Mouse (Mus musculus) small intestine, adult 2 months (tissue): ENCODE data around the gene Epb41l2.

Experiments
- CTCF ChIP-seq: fragments of 200-500 bp; IDR thresholded peaks from 2 replicates; pipeline ENCODE4 v1.5.1; 2012; ENCODE audit warnings: low read depth, mild to moderate bottlenecking, control low read depth, inconsistent platforms, low read length, moderate library complexity, mixed read lengths; ENCODE audit not compliant: insufficient replicate concordance, insufficient read length; ENCODE audit errors: extremely low read depth
- POLR2A ChIP-seq: fragments of 200-500 bp; IDR thresholded peaks from 2 replicates; pipeline ENCODE4 v1.6.1; 2012; ENCODE audit warnings: low read depth, mild to moderate bottlenecking, control low read depth, inconsistent platforms, low read length, moderate library complexity

DNA sequence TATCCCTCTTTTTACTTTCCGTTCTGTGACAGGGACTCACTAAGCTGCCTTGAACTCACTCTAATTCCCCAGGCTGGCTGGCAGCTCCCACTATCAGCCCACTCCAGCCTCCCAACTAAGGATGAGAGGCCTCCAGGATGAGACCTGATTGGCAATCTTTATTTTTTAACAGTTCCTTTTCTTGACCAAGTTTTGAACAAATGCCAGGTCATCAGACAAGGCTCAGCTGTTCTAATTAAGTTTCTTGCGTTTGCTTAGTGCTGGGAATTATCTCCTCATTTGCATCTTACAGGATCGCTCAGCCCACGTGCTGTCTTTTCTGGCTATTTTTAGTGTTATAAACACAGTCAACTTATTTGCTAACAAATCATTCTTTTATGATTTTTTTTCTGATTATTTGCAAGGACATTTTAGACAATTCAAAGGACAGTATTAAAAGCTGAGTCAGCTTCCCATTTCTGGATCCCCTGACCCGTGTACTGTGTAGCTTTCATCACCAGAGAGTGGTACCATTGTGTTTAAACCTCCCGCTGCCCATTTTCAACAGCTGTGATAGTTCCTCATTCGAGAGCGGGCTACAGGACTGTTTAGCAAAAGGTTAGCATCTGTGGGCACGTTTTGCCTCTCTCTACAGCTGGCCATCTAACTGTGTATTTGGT, 47.9 kb upstream of the Epb41l2 start:
- TF ChIP-seq CTCF (no peak), POLR2A (no peak)
